Mouse (Mus musculus) embryonic fibroblast, embryonic 13.5 days (primary cell): ENCODE results near the gene Trmt2b.

ENCODE experiments used
- CTCF ChIP-seq: IDR thresholded peaks from 2 replicates; pipeline ENCODE4 v1.5.1; 2011; ENCODE audit warnings: mild to moderate bottlenecking, control low read depth, low read length, moderate library complexity, borderline replicate concordance; ENCODE audit not compliant: insufficient read depth
- POLR2A ChIP-seq: IDR thresholded peaks from 2 replicates; pipeline ENCODE4 v1.6.1; 2011; ENCODE audit warnings: low read depth, mild to moderate bottlenecking, control low read depth, low read length, moderate library complexity

DNA sequence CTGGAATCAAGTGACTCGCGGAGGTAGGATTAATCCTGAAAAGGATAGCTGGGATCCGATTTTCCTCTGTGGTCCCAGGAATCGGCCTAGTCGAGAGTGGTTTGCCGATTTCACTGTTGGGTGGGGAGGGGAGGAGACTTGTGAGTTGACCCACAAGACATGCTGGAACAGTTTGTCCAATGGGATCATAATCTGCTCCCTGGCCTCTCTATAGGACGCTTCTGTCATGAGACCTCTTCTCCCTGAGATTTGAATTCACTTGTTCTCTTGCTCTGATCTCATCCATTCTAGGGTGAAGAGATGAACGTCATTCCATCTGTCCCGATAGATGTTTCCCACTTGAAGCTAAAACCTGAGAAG is 31.5 kb upstream of the Trmt2b start:
- TF ChIP-seq CTCF (no peak), POLR2A (no peak)
